Mouse (Mus musculus) brain, embryonic 14.5 days (tissue): ENCODE data around the gene Hist1h2be.

ENCODE experiments used
- CTCF ChIP-seq: fragments of 200-500 bp; IDR thresholded peaks from 2 replicates; pipeline ENCODE4 v1.5.1; 2012; ENCODE audit warnings: inconsistent platforms, mild to moderate bottlenecking, moderate library complexity, borderline replicate concordance; ENCODE audit not compliant: insufficient read depth, insufficient read length; ENCODE audit errors: extremely low read depth
- POLR2A ChIP-seq: fragments of 200-500 bp; IDR thresholded peaks from 2 replicates; pipeline ENCODE4 v1.6.1; 2012; ENCODE audit warnings: mild to moderate bottlenecking, inconsistent platforms, borderline replicate concordance; ENCODE audit not compliant: poor library complexity, insufficient read depth, insufficient read length, severe bottlenecking; ENCODE audit errors: extremely low read depth

GRCm38 (mm10) chr13:23556906-23557305 is 64.0 kb downstream of the Hist1h2be start:
- TF ChIP-seq CTCF (no peak), POLR2A (no peak)
